Mouse (Mus musculus) frontal cortex, postnatal 14 days (tissue): Measurements from ENCODE around the gene Fbxw7.
A peak's percentile ranks its signal among the peaks of the same experiment; 100 is the strongest.

Experiments used
- DNase-seq, 2 experiments: peaks; one replicate each; pipeline ENCODE4 v3.0.0; 2022; ENCODE audit warnings: low spot score in 2 of 2

Gene Fbxw7

DNA sequence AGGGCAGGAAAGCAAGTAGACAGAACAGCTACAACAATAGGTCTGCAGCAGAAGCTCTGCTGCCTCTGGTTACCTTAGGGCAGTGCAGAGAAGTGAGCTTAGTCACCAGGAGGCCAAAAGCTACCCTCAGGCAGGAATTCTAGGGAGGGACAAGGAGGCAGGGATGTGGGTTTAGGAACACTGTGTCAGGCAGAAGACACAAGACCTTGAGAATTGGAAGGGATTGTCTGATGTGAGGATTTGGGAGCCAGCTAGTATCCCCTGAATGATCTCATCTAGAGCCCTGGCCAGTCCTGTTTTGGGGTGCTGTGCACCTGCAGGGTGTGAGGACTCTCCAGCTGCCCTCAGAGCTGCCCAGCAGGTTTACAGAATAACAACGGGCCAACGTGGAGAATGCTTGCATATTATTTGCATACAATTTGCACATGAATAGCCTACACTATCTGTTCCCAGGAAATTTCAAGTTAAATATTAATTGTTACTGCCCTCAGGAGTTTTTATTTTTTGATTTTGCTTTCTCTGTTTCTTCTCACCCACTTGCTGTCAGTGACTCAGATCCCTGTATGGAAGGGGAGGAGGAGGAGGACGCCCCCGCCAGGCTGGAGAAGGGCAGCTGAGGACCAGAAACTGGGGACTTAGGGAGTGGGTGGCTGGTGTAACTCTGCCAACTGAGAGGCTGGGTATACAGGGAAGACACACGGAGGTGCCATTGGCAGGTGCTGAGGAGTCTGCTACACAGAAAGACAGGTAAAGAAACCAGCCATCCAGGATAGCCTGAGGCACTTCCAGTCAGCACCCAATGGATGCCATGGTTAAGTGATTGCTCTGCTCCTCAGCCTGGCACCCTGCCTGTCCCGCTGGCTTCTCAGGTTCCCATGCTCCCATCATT is 210.0 kb downstream of the Fbxw7 start:
- peak; percentile 47 to 58 for DNase-seq
